Mouse (Mus musculus): ENCODE data around the gene Taok3.

Taok3 gene

GRCm38 (mm10) chr5:117119777-117120488 is at the start of gene Taok3:
Gene Taok3 (plus strand): TSS chr5:117120129.
- peak; percentile 99 to 100 for DNase-seq

GRCm38 (mm10) chr5:117087718-117088117 is 32.2 kb upstream of the Taok3 start:
- DNase-seq = no peak

GRCm38 (mm10) chr5:117089147-117089546 is 30.8 kb upstream of the Taok3 start:
- DNase-seq = no peak

DNA sequence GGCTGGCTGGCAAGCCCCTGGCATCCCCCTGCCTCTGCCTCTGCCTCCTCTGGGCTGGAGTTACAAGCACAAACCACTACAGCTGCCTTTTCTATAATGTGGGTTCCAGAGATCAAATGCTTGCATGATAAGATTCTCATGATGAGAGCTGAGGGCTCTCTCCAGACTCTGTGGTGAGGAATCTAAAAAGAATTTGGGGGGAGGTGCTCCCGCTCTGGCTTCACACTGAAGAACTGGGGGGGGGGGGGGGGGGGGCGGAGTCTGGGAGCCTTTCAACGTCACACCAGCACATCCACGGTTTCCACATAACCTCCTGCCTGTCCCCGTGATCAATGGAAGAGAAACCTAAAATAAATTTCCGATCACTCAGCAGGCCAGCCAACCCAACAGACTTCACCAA is 30.1 kb upstream of the Taok3 start:
- no peak for DNase-seq

GRCm38 (mm10) chr5:117094431-117094830 is 25.5 kb upstream of the Taok3 start:
- peak in 1 of 2 experiments; percentile 24 for DNase-seq

GRCm38 (mm10) chr5:117096716-117097115 is 23.2 kb upstream of the Taok3 start:
- DNase-seq = peak; percentile 42 to 44

DNA sequence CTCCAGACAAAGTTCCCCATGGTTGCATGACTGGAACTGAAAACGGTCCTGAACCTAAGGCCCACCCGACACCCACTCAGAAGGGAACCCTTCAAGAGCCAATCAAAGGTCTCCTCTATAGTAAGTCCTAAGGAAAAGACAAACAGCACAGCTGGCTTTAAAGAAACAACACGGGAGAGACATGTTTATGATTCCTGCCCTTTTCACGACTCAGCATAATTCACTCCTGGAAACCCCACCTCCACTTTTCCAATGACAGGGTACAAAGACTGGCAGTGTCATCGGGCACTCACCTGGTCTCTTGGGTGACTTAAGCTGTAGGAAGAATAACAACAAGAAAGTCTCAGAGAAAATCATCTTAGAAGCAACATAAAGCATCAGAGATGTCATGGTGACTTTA is 20.9 kb upstream of the Taok3 start:
- DNase-seq = no peak

DNA sequence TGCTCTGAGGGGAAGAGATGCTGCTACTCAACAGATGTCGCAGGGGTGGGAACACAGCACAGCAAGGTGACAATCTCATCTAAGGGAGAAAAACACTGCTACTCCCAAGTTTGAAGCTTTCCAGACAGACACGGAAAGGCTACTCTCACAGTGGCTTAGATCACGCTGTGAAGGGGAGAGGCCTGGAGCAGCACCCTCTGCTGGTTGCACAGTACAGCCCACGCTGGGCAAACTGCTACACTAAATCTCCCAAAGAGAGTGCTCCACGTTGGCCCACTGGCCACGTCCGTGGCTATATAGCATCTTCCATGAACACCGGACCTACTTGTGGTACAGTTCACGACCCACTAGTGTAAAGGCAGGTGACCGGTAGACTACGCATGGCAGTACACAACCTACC is 20.2 kb upstream of the Taok3 start:
- no peak for DNase-seq

GRCm38 (mm10) chr5:117103194-117103929 is 16.6 kb upstream of the Taok3 start:
- DNase-seq = no peak

- no peak for DNase-seq
These were observed 15.6 kb upstream of the Taok3 start for GRCm38 (mm10) chr5:117104329-117104728.

DNA sequence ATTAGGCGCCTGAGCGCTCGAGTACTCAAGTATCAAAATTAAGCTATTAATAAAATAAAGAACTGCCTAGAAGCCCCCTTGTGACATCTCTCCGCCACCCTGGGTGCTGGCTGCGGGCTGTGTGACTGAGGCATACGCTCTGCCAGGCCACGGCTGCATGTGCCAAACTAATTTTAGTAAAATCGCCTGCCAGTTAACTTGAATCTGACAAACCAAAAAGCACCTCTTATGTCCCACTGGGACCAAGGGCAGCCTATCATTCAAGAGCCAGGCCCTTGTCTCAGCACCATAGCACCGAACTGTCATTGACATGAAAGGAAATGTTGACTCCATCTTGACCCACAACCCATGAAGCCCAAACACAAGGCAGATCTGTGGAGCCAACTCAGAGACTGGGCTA is 14.2 kb upstream of the Taok3 start:
- no peak for DNase-seq

DNA sequence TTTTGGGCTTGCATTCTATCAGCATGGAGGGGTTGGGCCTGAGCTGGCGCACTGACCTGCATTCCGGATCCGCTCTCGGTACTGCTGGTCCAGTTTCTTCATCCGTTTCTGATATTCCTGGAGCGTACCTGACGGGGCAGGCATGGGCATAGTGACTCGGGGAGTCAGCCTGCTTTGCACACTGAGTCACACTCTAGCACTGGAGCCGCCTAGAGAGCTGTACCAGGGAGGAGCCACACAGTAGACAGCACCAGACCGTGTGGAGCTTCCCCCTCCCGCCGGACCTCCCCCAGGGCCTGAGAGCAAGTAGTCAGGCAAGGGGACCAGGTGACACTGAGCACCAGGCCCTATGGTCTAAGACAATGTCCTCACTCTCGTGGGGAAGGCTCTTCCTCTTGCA is 11.6 kb upstream of the Taok3 start:
- no peak for DNase-seq

DNA sequence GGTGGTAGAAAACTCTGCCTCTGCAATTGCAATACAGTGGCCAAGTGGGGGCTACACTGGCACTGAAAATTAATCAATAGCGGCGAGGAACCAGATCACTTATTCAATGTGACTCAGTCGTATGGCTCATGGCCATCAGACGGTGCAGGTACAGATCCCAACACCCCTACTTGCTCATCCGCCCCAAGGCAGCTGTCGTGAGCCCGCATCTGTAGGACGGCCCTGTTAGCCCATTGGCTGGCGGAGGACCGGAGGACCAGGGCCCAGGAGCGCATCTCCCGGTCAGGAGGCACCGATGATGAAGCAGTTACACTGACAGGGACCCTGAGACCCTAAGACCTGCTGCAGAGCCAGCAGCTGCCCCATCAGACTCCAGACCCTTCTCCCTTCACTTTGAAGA is 11.2 kb upstream of the Taok3 start:
- no peak for DNase-seq

DNA sequence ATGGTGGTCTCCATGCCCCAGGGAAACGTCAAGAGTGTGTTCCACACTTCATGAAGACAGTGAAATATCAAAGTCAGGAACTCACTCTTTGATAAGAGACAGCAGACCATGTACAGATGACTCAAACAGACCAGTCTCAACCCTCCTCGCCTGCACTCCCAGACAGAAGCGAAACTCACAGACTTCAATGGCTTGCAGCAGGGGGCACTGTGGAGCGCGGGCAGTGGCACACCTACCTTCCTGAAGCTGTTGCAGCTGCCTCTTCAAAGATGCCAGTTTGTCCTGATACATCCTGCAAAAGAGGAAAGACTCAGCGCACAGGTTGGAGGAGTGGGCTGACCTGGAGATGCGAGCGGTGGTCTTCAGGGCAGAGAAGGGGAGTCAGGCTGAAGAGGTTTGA is 10.4 kb upstream of the Taok3 start:
- no peak for DNase-seq

GRCm38 (mm10) chr5:117111064-117111773 is 8.7 kb upstream of the Taok3 start:
- DNase-seq = no peak

DNA sequence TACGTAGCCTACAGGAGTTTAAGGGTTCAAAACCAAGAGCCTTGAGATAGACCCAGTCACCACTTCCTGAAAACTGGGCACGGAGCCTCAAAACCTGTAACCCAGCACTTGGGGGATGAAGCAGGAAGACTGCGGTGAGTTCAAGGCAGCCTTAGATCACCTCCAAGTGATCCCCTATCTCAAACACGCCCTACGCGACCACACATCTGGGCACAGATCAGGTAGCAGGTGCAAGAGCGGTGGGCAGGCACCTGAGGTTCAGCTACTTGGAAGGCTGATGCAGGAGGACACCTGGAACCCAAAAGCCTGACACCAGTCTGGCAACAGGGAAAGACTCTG is 8.2 kb upstream of the Taok3 start:
- DNase-seq = no peak

GRCm38 (mm10) chr5:117113330-117113729 is 6.6 kb upstream of the Taok3 start:
- no peak for DNase-seq

GRCm38 (mm10) chr5:117114581-117115192 is 5.2 kb upstream of the Taok3 start:
- DNase-seq = no peak

GRCm38 (mm10) chr5:117115193-117115767 is 4.6 kb upstream of the Taok3 start:
- DNase-seq = peak; percentile 42 to 50

- DNase-seq = peak; percentile 94
These were observed 4.0 kb upstream of the Taok3 start, which contains the start of gene Suds3 for GRCm38 (mm10) chr5:117115836-117116366. Gene Suds3 (minus strand): TSS chr5:117116113.

DNA sequence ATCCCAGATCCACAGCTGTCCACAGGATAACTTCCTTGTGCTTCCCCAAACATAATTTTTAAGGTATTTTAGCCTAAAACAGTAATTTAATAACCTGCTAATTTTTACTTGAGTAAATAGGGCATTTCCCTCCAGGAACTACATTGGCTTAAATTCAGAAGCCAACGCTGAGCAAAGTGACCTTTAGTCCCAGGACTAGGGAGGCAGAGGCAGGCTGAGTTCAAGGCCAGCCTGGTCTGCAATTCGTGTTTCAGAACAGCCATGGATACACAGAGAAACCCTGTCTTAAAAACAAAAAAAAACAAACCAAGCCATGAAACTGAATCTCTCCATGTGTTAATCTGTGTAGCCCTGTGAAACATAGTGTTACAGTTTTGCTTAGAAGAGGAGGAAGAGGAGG is 3.3 kb upstream of the Taok3 start:
- no peak for DNase-seq

GRCm38 (mm10) chr5:117117241-117117640 is 2.7 kb upstream of the Taok3 start:
- no peak for DNase-seq

DNA sequence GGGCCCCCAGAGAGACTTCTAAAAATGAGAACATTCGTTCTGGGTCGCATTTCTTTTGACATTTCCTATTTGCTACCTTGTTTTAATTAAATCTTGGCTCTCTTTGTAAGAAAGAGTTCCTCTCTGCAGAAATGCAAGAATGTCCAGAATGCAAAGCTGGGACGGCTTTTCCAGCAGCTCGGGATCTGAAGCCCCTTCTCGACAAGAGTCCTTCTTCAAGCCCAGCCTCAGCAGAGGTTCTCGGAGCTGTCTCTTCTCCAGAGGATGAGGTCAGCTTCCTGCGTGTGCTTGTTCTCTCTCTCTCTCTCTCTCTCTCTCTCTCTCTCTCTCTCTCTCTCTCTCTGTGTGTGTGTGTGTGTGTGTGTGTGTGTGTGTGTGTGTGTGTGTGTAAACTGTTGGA is 2.2 kb upstream of the Taok3 start:
- DNase-seq = no peak
